ENCODE assay signal across 8 mouse cellular contexts in genomic region chr17:66315451-66315850, GRCm38 (mm10).
A peak's percentile ranks its signal among the peaks of the same experiment; 100 is the strongest.
DNase-seq lines count a peak whose midpoint lies in the region; ATAC-seq lines count a peak whose summit lies in the region.

No protein-coding gene starts in this region.

- no peak overlapping the region; the same call in 1 of the 2 replicates for H3K4me2 ChIP-seq in forebrain, embryonic 15.5 days (replicated peaks)
- no peak overlapping the region for H3K4me2 ChIP-seq in forebrain, embryonic 11.5 days (ENCODE audit: low read depth, low read length, severe bottlenecking)
- 0 out of 2 replicates have a peak overlapping the region, but pooled peaks have one; percentile 16 for H3K4me2 ChIP-seq in intestine, embryonic 16.5 days (ENCODE audit: low read depth, low read length)

- no peaks in the 10 kb centered on the region for H3K27me3 ChIP-seq in forebrain, embryonic 15.5 days
- no peaks in the 10 kb centered on the region for H3K27me3 ChIP-seq in forebrain, embryonic 11.5 days (ENCODE audit: control insufficient read depth, insufficient read depth, low read length)
- no peaks in the 10 kb centered on the region for H3K27me3 ChIP-seq in intestine, embryonic 16.5 days (replicated peaks; ENCODE audit: control insufficient read depth, insufficient read depth, low read length)

- 0 out of 2 replicates have a peak overlapping the region, but pooled peaks have one; percentile 43 for H3K27ac ChIP-seq in forebrain, embryonic 15.5 days (replicated peaks)
- H3K27ac ChIP-seq in forebrain, embryonic 11.5 days (ENCODE audit: low read depth, low read length): no peak overlapping the region
- peak overlapping the region; percentile 58 for H3K27ac ChIP-seq in intestine, embryonic 16.5 days (ENCODE audit: low read length)

- WGBS in forebrain, embryonic 15.5 days: 35% methylated on average over 10 of the region's 10 CpGs
- WGBS in forebrain, embryonic 11.5 days: 34% methylated on average over 10 of the region's 10 CpGs
- 19% methylated on average over 10 of the region's 10 CpGs for WGBS in intestine, embryonic 16.5 days

- H3K9me3 ChIP-seq in forebrain, embryonic 15.5 days: no peaks in the 10 kb centered on the region
- H3K9me3 ChIP-seq in forebrain, embryonic 11.5 days (ENCODE audit: control insufficient read depth, low read length): no peaks in the 10 kb centered on the region
- no peaks in the 10 kb centered on the region for H3K9me3 ChIP-seq in intestine, embryonic 16.5 days (ENCODE audit: control insufficient read depth, low read length)

- ATAC-seq in forebrain, embryonic 15.5 days (replicated peaks): no peak
- ATAC-seq in forebrain, embryonic 11.5 days (replicated peaks; ENCODE audit: low FRiP score): no peak
- peak; percentile 74; the same call in 1 of the 2 replicates for ATAC-seq in intestine, embryonic 16.5 days
- ATAC-seq in erythroid progenitor cell, adult 5-6 weeks (replicated peaks; ENCODE audit: low FRiP score, poor library complexity, severe bottlenecking): no peak

- no peak overlapping the region for H3K9ac ChIP-seq in forebrain, embryonic 15.5 days (replicated peaks)
- no peak overlapping the region for H3K9ac ChIP-seq in forebrain, embryonic 11.5 days (ENCODE audit: low read length)
- 0 out of 2 replicates have a peak overlapping the region, but pooled peaks have one; percentile 14 for H3K9ac ChIP-seq in intestine, embryonic 16.5 days (ENCODE audit: low read depth, low read length)

- H3K4me1 ChIP-seq in forebrain, embryonic 15.5 days: peaks cover 20% of the 10 kb centered on the region
- no peaks in the 10 kb centered on the region for H3K4me1 ChIP-seq in forebrain, embryonic 11.5 days (replicated peaks; ENCODE audit: control insufficient read depth, insufficient read depth, low read length)
- H3K4me1 ChIP-seq in intestine, embryonic 16.5 days (ENCODE audit: control insufficient read depth, insufficient read depth, low read length): peaks cover 2% of the 10 kb centered on the region; the same call in 1 of the 2 replicates

- H3K36me3 ChIP-seq in forebrain, embryonic 15.5 days: no peaks in the 10 kb centered on the region
- no peaks in the 10 kb centered on the region for H3K36me3 ChIP-seq in forebrain, embryonic 11.5 days (ENCODE audit: control insufficient read depth, insufficient read depth, low read length)
- H3K36me3 ChIP-seq in intestine, embryonic 16.5 days (ENCODE audit: control insufficient read depth, insufficient read depth, low read length): no peaks in the 10 kb centered on the region

- no peak for DNase-seq in forebrain, embryonic 11.5 days (ENCODE audit: low spot score)
- peak; percentile 20 to 38 for DNase-seq in kidney, postnatal 4 days
- no peak for DNase-seq in kidney, adult 11 months
- peak; percentile 39 for DNase-seq in retina, embryonic 14.5 days (ENCODE audit: low spot score)
- no peak for DNase-seq in spleen, postnatal 10 days (ENCODE audit: low spot score in 2 of 2)

- H3K4me3 ChIP-seq in forebrain, embryonic 15.5 days: no peak overlapping the region
- no peak overlapping the region for H3K4me3 ChIP-seq in forebrain, embryonic 11.5 days (ENCODE audit: low read depth, low read length)
- H3K4me3 ChIP-seq in intestine, embryonic 16.5 days (ENCODE audit: low read length): no peak overlapping the region

Comparison
In these comparisons a context has a peak if more than half of its experiments do, and no peak if none do; other contexts are left out.
1. DNase-seq: peak in kidney, postnatal 4 days (2 of 2) and retina, embryonic 14.5 days (single experiment); none in forebrain, embryonic 11.5 days (single experiment), kidney, adult 11 months (single experiment) and spleen, postnatal 10 days (0 of 2).